Mouse (Mus musculus): ENCODE measurements at regions not wholly inside any gene's neighbourhood (a gene's known extent, or its start where the extent isn't known, plus 50 kb on each side); places are given as distances from the start of the nearest gene placed in this dataset.

DNA sequence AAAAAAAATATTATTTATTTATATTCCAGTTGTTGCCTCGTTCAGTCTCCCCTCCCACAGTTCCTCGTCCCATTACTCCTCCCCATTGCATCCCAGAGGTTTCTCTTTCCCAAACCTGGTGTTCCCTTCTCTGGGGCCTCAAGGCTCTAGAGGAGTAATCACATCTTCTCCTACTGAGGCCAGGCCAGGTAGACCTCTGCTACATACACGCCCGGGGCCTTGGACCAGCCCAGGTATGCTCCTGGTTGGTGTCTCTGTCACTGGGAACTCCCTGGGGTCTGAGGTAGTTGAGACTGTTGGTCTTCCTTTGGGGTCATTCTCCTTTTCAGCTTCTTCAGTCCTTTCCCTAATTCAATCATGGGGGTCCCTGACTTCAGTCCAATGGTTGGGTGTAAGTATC lies 50.0 kb upstream of the Adamts5 start:
- intact Hi-C loops (cut with DNase I): no loop called here
- no peak for DNase-seq
- Histone ChIP-seq H3K4me3 (no peak overlapping the region), H3K27ac (no peak overlapping the region)
- no peak for TF ChIP-seq CTCF (IDR thresholded peaks at IDR 0.05)

Measured in gastrocnemius, adult 2 months (tissue).